Mouse (Mus musculus) right cerebral cortex, postnatal 10 days (tissue): ENCODE measurements at regions not wholly inside any gene's neighbourhood (a gene's known extent, or its start where the extent isn't known, plus 50 kb on each side); places are given as distances from the start of the nearest gene placed in this dataset.

Source experiments
- DNase-seq, 2 experiments: peaks; one replicate each; pipeline ENCODE4 v3.0.0; 2021; ENCODE audit warnings: low spot score in 2 of 2

GRCm38 (mm10) chr6:84263686-84264085 is 255.3 kb downstream of the Dysf start:
- DNase-seq: no peak

GRCm38 (mm10) chr6:84262766-84263165 is 254.4 kb downstream of the Dysf start:
- DNase-seq: no peak

GRCm38 (mm10) chr6:84261483-84261882 is 253.1 kb downstream of the Dysf start:
- DNase-seq: no peak
